Mouse (Mus musculus) cortical plate, adult 2 months (tissue): Measurements from ENCODE around the gene A630073D07Rik. TPM values are rescaled to one million over a fixed set of nuclear protein-coding genes. Genes with fewer than 3 reads are reported as not detected.
"Not testable (repeated sequence)": the region's sequence is repeated elsewhere in the genome, so short reads cannot be mapped to it uniquely, and the experiment has no call there.

Source experiments
- H3K27ac ChIP-seq: fragments of 200-500 bp; 2 replicates; pipeline ENCODE4 v1.5.1; 2012; ENCODE audit warnings: low read length, control low read depth, inconsistent platforms; ENCODE audit not compliant: insufficient read depth
- H3K4me1 ChIP-seq: fragments of 200-500 bp; 2 replicates; pipeline ENCODE4 v1.6.1; 2011; ENCODE audit warnings: low read length; ENCODE audit not compliant: control insufficient read depth, insufficient read depth
- H3K4me3 ChIP-seq: fragments of 200-500 bp; 2 replicates; pipeline ENCODE4 v1.5.1; 2011; ENCODE audit warnings: mild to moderate bottlenecking, low read length, control low read depth; ENCODE audit not compliant: insufficient read depth
- CTCF ChIP-seq: fragments of 200-500 bp; IDR thresholded peaks from 2 replicates; pipeline ENCODE4 v1.5.1; 2011; ENCODE audit warnings: mild to moderate bottlenecking, control low read depth, low read length; ENCODE audit not compliant: insufficient read depth; ENCODE audit errors: extremely low read depth
- POLR2A ChIP-seq: fragments of 200-500 bp; IDR thresholded peaks from 2 replicates; pipeline ENCODE4 v1.6.1; 2011; ENCODE audit warnings: mild to moderate bottlenecking, low read length, control low read depth; ENCODE audit not compliant: insufficient read depth; ENCODE audit errors: extremely low read depth
- polyA plus RNA-seq: library from polyadenylated mRNA; depleted of rRNA; stranded (reverse); fragments of >200 nt; gene quantifications from 2 replicates; pipeline ENCODE4 v1.2.3, GENCODE M21; 2012; rRNA removed

The A630073D07Rik gene
- not detected in 2 replicates for polyA plus RNA-seq

- no peak within 1 kb of the TSS for H3K27ac ChIP-seq
- H3K4me3 ChIP-seq = no peak within 1 kb of the TSS
- H3K4me1 ChIP-seq = no peaks in the 10 kb centered on the region
- TF ChIP-seq POLR2A (no peak), CTCF (no peak)
Observed at GRCm38 (mm10) chr6:132651426-132651825, at the start of gene A630073D07Rik. A630073D07Rik (minus strand) TSS chr6:132651526.

GRCm38 (mm10) chr6:132700907-132701306 is 49.6 kb upstream of the A630073D07Rik start, which contains the start of gene Tas2r121:
Tas2r121 (minus strand) TSS chr6:132701007.
- H3K4me3 ChIP-seq = no peak within 1 kb of the TSS
- no peak within 1 kb of the TSS for H3K27ac ChIP-seq
- no peaks in the 10 kb centered on the region for H3K4me1 ChIP-seq
- TF ChIP-seq CTCF (no peak), POLR2A (no peak)

DNA sequence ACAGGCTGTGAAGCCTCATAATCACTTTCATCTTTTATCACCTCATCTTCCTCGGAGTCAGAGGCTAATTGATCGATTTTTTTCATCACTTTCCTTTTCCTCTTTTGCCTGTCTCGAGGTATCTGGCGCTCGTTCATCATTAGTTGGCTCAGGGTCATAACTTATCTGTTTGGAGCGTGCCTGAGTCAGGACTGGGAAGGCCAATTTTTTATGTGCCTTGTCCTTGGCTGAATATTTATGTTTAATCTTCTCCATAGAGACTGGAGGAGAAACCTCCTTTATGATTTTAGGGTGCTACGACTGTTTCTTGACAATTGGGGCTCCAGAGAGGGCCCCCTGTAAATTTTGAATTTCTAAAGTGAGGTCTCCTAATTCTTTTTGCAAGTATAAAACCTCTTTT is 40.3 kb upstream of the A630073D07Rik start:
- H3K4me1 ChIP-seq, H3K4me3 ChIP-seq, H3K27ac ChIP-seq: not testable (repeated sequence)

GRCm38 (mm10) chr6:132656653-132657052 is 5.3 kb upstream of the A630073D07Rik start, which contains the start of gene Tas2r120:
Tas2r120 (plus strand) TSS chr6:132656953.
- no peak within 1 kb of the TSS for H3K27ac ChIP-seq
- no peaks in the 10 kb centered on the region for H3K4me1 ChIP-seq
- no peak for TF ChIP-seq POLR2A
- no peak for TF ChIP-seq CTCF
- no peak within 1 kb of the TSS for H3K4me3 ChIP-seq

GRCm38 (mm10) chr6:132649399-132649798 is 1.9 kb downstream of the A630073D07Rik start:
- H3K27ac ChIP-seq = no peak overlapping the region
- no peaks in the 10 kb centered on the region for H3K4me1 ChIP-seq
- no peak overlapping the region for H3K4me3 ChIP-seq
- TF ChIP-seq CTCF = no peak
- TF ChIP-seq POLR2A = no peak

DNA sequence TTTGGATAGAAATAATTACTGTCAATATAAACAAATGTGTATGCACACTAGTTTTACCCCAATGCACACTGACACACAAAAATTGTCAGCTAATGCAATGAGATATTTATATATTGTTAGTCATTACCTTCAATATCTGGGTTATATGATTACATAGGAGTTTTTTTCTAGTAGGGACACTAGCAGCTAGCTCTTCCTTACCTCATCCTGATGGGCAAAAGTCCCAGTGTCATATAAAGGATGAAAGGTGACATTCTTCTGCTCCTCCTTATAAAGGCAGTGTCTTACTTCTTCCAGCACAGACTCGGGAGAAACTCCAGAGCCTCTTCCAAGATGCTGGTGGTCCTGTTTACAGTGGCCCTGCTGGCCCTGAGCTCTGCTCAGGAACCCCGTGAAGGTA is 55.7 kb downstream of the A630073D07Rik start, which contains the start of gene Prp2:
TSS of gene Prp2 (plus strand) at position 301 of the 400 bp plus-strand sequence.
- H3K27ac ChIP-seq, H3K4me3 ChIP-seq, H3K4me1 ChIP-seq: not testable (repeated sequence)

Other genes starting within 250 kb of the A630073D07Rik start
- not detected in 2 replicates for gene Prh1, start 81.7 kb downstream of the A630073D07Rik start, polyA plus RNA-seq
- not detected in 2 replicates for gene Prp2, start 55.6 kb downstream of the A630073D07Rik start, polyA plus RNA-seq
- not detected in 2 replicates for gene Tas2r120, start 5.4 kb upstream of the A630073D07Rik start, polyA plus RNA-seq
- not detected in 2 replicates for gene Tas2r121, start 49.5 kb upstream of the A630073D07Rik start, polyA plus RNA-seq
- gene Tas2r122, start 60.4 kb upstream of the A630073D07Rik start, polyA plus RNA-seq = not detected in 2 replicates
- not detected in 2 replicates for gene Tas2r115, start 86.5 kb upstream of the A630073D07Rik start, polyA plus RNA-seq
- not detected in 2 replicates for gene Tas2r124, start 103.2 kb upstream of the A630073D07Rik start, polyA plus RNA-seq
- not detected in 2 replicates for gene Tas2r102, start 110.6 kb upstream of the A630073D07Rik start, polyA plus RNA-seq
- gene Tas2r136, start 126.6 kb upstream of the A630073D07Rik start, polyA plus RNA-seq = not detected in 2 replicates
- not detected in 2 replicates for gene Tas2r117, start 151.3 kb upstream of the A630073D07Rik start, polyA plus RNA-seq
- not detected in 2 replicates for gene Tas2r123, start 195.6 kb upstream of the A630073D07Rik start, polyA plus RNA-seq
- not detected in 2 replicates for gene Tas2r116, start 203.9 kb upstream of the A630073D07Rik start, polyA plus RNA-seq
- gene Tas2r110, start 216.5 kb upstream of the A630073D07Rik start, polyA plus RNA-seq = not detected in 2 replicates
- not detected in 2 replicates for gene Tas2r113, start 241.5 kb upstream of the A630073D07Rik start, polyA plus RNA-seq